Mouse (Mus musculus): ENCODE measurements around the gene Ttyh1.
"Not testable (repeated sequence)": the region's sequence is repeated elsewhere in the genome, so short reads cannot be mapped to it uniquely, and the experiment has no call there.

Gene Ttyh1

DNA sequence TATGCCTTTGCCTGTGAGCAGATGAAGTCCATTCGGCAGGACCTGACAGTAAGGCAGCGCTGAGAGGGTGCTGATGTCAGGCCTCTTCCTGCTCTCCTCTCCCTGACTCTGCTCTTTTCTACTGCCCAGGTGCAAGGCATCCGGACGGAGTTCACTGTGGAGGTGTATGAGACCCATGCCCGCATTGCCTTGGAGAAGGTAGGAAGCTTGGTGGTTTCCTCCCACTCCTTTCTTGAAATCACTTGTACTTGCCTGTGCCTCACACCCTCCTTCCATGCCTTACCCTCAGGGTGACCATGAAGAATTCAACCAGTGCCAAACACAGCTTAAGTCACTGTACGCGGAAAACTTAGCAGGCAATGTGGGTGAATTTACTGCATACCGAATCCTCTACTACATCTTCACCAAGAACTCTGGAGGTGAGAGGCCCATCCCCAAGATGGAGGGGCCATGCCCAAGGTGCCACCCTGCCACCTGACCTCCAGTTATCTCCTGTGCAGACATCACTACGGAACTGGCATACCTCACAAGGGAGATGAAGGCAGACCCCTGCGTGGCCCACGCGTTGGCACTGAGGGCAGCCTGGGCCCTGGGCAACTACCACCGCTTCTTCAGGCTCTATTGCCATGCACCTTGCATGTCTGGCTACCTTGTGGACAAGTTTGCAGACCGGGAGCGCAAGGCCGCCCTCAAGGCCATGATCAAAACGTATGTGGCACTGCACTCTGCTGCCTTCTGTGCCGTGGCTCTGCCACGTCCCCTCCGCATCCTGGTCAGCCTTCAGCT is 25.8 kb downstream of the Ttyh1 start:
- no peak for DNase-seq

DNA sequence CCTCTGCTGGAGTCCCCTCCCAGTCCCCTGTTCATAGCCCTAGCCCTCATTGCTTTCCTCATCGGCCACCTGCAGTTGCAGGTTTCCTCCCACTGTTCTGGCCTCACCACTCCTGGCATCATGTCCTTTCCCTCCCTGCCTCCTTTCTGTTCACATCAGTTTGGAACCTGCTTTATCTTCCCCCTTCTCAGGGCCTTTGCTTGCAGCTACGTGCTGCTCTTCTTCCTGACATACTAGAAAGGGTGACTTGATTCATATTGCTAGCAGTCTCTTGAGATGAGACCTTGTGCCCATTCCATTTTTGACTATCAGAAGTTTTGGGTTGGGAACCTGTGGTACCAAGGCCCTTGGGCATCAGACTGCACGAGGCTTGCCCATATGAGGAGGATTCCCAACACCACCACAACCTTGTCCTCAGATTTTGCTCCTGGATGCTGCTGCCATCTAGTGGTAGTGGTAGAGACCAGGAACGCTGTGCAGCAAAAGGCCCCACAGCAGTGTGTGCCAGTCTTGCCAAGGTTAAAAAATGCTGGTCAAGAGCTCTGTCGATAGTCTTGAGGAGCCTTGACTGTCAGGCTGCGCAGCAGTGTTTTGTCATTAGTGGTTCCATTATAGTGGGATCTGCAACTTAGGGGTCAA is 26.5 kb downstream of the Ttyh1 start:
- peak; percentile 67 for DNase-seq

DNA sequence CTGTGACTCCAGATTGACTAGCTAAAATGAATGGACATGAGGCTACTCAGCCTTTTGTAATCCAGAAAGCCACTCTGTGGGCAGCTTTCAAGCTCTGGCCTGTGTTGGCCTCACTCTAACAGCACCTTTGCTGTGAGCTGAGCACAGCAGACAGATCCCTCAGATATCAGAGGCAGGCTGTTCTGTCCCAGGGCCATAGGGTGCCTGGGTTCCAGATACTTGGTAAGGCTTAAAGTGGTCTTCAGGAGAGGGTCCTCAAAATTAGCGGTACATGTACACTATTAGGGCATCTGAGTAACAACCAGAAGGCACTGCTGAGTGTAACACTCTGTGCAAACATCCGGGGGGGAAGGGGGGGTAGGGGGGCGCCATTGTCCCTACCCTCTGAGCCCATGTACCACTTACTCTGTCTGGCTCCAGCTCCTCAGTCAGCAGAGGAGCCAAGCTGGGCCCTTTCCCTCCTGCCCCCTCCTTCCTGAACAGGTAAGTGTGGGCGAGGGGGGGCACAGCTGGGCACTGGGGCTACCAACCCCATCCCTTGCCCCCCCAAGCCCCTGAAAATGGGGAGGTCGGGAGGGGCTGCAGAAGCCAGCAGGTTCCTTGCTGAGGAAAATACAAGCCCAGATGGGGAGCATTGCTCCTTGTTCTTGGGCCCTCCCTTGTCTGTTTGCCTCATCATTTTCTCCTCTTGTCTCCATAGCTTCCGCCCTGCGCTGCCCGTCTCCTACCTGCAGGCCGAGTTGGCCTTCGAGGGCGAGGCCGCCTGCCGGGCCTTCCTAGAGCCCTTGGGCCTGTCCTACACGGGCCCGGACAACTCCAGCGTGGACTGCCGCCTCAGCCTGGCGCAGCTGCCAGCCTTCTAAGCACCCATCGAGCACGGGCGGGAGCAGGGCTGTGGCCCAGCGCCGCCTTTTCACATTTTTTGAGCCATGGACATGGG is 27.3 kb downstream of the Ttyh1 start:
- no peak for DNase-seq

DNA sequence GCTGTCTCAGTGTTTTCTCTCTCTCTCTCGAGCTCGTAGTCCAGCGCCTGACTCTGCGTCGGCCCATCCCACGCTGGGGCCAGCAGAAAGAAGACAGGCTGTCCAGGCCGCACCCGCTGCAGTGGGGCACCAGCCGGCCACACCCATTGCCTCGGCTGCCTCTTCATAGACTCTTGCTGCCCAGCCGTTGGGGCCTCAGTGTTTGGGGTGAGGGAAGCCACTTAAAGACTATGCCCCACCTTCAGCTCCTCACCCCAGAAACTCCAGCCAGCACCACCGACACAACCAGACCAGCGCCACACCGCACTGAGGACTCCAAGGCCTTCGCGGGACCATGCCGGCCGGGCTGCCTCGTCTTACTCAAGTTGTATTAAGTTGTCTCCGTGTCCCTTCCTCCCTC is 28.2 kb downstream of the Ttyh1 start:
- no peak for DNase-seq

DNA sequence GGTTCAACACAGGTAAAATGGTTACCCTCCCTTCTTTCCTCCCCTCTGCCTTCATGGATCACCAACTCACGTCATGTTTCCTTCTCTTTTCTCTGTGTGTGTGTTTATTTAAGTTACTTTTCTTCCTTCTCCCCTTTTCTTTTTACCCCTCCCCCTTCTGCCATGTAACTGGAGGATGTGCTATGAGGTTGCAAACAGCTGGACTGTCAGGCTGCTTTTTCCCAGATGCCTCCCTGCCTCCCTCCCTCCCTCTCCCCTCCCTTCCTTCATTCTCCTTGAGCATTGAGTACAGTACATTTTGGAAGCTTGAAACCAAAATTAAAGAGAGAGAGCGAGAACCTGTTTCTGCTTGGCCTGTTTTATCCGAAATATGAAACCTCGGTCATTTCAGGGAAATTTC is 28.6 kb downstream of the Ttyh1 start:
- DNase-seq, result no peak

DNA sequence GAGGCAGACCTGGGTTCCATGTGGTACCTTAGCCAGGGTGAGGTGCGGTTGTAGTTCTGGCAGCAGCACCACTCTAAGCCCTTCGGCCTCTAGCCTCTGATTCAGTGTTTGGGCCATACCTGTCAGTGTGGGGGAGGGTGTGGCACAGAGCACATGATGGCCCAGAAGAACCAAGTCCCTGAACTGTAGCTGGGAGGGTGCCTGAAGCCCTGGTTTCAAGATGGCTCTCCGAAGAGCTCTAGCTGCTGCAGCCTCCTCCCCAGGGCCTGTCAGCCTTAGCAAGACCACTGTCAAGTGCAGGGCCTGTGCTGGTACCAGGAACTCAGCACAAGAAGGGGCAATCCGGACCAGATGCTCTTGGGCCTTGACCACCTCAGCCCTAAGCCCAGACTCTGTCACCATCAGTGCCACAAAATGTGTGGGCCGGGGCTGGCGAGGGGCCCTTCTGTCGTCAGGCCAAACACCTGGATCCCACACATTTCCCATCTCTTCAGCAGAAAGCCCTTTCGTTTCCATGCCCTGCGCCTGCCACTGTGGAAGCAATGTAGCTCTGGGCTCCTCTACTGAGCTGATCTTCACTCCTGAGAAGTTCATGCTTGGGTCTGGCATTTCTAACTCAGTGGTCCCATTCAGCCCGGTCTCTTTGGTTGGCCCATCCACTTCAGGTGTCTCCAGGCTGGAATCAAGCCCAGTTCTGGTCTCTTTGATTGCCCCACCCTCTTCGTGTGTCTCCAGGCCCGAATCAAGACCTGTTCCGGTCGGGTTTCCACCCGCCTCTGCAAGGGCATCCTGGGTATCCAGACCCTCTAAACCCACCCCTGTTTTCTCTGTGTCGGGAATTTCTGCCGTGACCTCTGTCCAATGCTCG is 29.4 kb downstream of the Ttyh1 start:
- no peak for DNase-seq

DNA sequence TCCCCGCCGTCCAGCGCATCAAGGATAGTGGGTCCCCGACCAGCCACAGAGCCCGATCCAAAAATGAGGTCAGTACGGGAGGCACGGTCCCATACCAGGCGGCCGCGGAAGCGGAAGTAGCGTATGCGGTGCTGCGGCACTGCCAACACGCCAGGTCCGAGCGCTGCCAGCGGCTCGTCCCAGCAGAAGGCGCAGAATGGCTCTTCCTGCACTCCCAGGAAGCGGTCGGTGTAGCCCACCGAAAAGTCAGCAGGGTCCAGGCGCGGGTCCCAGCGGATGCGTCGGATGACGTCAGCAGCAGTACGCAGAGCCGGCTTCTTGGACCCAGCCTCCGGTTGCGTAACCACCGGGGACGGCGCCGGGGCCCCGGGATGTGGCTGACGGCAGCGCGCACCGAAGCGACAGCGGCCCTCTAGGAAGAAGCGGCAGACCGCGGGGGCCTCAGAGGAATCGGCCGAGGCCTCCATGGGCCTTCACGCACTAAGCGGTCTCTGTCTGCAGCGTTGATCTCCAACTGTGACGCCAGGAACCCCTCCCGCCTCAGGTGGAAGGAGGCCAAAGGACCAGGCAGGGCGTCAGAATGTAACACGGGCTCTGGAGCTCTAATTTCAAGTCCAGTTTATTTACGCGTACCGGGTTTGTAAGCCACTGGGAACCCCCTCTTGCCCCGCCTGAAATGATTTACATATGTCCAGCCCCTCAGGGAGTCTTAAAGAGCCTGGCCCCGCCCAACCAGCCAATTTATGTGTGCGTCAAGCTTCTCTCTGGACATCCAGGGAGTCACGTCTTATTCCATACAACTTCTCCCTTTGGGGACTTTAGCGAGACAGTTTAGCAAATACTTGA is 30.2 kb downstream of the Ttyh1 start:
- peak; percentile 85 for DNase-seq

DNA sequence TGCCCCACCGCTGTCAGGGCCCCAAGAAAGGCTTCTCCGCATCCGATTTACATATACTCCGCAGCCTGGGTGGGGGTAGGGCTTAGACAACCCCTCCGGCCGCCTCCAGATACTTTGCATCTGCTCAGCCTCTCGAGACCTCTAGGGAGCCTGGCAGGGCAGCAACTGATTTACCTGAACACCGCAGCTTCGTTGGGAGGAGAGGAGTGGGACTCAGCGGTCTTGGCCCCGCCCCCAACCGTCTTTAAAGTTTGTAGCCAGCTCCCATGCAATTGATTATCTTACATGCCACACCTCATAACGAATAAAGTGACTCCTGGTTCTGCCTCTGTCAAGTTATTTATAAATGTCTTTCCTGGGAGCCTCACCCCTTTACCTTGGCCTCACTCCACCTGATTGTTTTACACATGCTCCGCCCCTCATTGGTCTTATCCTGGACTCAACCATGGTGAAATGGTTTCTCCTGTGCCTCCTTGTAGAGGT is 30.9 kb downstream of the Ttyh1 start, which contains the start of gene Leng9:
Leng9 (minus strand) TSS at position 316 of the 483 bp plus-strand sequence.
- no peak for DNase-seq

DNA sequence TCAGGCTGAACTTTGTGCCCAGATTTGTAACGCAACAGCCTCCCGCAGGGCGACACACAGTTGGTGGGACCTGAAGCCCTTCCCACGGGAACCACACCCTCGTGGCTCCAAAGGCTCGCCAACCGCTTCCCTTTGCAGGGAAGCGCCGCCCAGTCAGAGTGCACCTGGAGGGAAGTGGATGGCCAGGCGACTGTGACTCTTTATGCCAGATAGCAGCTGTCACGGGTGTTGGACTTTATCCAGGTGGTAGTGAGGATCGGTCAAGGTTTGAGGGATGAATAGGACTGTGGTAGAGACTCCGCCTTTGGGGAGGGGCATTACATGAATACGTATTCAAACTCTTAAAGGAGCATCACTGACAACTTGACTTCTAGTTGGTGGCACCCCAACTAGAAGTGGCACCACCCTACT is 31.6 kb downstream of the Ttyh1 start:
- DNase-seq, result no peak

DNA sequence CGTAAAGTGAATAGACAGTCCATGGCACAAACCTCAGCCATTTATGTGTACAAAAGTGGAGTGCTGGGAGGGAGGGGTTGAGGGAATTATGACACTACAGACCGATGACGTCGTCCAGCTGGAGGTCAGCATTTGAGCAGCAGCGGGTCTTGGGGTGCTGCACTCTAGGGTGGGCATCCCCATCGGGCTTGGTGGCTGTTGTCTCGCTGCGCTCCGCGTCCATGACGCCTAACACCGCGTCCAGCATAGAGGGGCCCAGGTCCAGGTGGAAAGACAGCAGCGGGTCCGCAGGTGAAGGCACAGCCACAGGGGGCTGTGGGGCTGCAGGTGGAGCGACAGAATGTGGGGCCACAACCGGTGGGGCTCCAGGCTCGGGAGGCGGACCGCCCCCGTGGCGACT is 32.0 kb downstream of the Ttyh1 start:
- DNase-seq, result no peak

DNA sequence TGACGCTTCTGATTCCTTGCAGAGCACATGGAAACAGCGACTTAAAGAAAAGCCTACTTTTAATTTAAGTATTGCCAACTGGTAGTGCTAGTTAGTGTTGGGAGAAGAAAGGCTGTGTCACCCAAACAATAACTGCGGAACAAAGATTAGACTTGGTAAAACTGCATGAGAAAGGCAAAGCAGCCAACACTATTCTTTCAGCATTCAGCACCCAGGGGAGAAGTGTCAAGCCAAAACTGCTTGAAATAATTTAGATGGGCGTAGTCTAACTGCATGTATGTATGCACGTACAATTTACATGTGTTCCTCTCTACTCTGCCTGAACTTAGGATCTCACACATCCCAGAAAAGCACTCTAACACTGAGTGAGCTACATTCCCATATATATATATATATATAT is 35.1 kb downstream of the Ttyh1 start:
- no peak for DNase-seq

DNA sequence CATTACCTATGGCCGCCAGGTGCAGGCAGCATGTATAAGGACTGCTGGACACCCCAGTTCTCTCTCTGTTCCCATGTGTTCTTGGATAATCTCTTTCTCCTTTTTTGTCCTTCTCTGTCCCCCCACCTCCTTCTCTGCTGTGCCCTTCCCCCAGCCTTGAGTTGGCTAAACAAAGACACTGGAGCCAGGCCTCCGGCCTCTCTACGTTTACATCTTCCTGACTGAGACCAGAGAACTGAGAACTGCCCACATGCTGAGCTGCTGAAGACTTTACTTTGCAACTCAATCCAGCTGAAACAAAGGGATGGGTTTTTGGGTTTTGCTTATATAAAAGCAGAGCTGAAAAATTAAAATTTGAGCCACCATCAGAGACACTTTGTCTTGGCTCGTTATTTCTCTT is 35.8 kb downstream of the Ttyh1 start:
- DNase-seq, result no peak

DNA sequence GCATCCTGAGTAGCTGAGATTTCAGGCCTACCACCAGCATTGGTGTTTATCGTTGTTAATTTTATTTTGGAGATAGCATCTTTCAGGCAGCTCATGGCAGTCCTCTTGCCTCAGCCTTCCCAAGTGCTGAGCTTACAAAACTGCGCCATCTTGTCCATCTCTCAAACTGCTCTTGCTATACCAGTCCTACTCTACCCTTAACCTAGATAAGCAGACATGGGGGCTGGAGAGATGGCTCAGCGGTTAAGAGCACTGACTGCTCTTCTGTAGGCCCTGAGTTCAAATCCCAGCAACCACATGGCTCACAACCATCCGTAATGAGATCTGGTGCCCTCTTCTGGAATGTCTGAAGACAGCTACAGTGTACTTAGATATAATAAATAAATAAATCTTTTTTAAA is 42.4 kb downstream of the Ttyh1 start:
- not testable (repeated sequence) for DNase-seq

DNA sequence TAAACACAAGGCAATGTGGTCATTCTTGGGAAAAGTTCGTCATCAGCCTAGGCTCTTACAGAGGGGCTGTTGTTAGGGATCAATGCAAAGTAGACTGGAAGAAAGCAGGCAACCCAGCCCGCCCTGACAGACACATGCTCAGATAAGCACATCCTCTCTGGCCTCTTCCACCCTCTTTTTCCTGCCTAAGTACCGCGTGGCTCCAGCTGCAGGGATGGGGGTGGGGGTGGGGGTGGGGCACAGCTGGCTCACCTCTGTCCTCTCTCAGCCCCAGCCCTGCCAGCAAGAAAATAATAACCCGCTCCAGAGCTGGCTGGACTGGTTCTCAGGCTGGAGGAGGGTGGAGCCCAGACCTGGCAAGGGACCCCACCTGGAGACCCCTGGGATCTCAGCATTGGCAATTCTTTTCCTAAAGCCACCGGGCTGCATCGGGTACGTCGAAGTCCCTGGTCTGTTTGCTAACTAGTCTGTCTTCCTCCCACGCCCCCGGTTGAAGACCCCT is 44.4 kb downstream of the Ttyh1 start:
- DNase-seq, result peak; percentile 34

DNA sequence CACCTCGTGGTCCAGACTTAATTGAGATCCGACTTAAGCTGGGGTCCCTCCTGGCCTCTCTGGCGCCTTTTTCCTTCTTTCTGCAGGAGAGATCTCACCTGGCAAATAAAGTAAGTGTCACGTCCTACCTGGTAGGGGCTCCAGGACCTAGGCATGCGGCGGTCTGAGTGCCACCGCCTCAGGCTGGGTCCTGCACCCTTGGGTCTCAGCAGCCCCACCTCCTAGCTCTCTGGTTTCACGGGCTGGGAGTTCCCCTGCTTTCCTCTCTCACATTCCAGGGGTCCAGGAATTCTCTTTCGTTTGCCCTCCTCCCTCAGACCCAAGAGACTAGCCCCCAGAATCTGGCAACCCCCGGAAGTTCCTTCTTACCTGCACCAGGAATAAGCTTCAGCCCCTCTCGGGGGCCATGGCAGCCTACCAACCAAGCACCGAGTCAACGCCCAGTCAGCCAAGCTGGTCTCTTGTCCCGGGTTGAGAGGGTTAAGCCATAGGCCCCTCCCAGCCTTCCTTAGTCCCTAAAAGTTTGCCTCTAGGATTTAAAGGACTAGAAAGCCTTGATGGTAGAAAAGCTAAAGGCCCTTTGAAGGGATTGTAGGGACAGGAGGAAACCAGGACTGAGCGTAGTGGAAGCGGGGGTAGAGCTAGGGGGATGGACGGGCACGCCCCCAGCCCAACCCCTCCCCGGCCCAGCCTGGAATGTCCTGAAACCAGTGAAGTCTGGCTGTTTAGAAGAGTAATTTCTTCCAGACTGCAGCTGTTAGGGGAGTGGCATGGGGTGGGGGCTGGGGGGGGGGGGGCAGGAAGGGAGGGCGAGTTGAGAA is 45.1 kb downstream of the Ttyh1 start, which contains the start of gene Cdc42ep5:
Cdc42ep5 (minus strand) TSS at position 771 of the 821 bp plus-strand sequence.
- DNase-seq, result peak; percentile 83

DNA sequence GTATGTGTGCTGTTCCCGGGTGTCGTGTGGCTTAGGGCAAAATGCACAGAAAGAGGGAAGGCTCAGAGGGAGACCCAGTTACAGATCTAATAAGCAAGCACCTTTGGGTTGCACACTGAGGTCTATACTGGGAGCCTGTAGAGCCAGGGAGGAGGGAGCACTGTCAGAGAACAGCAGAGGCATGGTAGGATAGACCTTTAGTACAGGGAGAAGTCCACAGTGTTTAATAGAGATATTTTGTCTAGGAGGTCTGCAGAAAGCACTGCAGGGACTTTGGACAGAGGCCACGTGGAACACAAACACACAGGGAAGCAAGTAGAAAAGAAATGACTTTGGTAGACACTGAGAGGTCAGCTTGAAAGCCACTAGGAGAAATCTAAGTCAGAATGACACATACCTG is 46.1 kb downstream of the Ttyh1 start:
- no peak for DNase-seq

DNA sequence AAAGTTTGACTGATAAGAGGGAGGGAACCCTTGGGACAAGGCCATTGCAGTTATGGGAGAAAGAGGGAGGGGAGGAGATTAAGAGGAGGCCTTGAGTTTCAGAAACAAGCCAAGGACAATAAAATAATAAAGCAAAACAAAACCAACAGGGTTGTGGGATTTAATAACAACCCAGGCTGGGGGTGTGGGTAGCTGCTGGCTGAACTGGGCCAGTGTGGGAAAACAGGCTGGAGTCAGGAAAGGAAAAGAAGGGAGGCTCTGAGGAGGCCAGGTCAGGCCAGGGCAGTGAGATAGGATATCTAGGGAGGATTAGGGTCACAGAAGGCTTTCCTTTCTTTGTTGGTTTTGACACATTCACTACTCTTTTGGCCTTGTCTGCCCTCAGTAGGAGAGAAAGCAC is 47.9 kb downstream of the Ttyh1 start:
- DNase-seq, result no peak

DNA sequence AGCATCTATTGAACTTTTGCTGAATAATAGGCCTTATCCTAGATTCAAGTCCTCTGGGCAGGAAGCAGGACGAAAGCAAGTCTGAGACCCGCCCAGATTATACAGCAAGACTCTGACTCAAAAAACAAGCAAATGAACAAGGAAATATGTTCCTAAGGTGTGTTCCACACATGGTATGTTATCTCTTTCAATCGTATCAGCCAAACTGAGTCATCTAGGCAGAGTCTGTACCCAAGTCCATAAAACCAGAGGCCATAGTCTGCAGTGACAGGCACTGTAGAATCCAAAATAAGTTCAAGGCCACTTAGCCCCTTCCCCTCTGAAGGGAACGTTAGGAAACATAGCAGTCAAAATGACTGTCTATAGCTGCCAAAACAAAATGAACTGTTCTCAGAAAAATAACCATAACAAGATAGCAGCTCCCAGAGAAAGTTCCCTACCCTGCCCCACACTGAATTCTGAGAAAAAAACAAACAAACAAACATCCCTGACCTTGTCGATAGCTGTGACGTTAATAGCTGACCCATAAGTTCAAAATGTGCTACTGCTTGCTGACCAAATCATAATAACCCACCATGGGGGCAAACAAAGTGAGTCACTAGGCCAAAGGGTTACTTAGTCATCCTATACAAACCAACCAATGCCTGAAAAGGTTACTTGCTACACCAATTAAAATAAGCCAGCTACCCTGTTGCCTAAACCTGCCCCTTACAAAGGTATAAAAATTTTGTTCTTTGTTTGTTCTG is 51.2 kb downstream of the Ttyh1 start:
- DNase-seq, result no peak

DNA sequence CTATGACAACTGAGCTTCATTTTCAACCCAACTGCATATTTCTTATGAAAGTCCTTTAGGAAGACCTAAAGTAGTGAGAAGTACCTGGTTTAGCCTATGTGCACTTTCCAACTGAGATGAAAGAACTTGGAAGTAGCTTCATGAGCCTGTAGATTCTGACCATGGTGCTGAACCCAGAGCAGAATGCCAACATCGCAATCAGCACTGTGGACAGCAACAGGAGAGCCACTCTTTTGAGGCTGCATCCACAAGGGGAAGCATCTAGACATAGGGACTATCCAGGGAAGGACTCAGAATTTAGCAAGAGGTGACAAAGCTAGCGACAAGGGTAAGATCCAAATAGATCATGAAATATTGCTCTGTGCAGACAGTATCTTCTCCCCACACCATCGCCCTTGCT is 59.2 kb downstream of the Ttyh1 start:
- DNase-seq, result peak; percentile 56
